Comparison of ENCODE assay signal across 8 mouse cellular contexts in genomic region chr8:124661781-124662180, GRCm38 (mm10). TPM values are rescaled to one million over a fixed set of nuclear protein-coding genes. Genes with fewer than 3 reads are reported as not detected.
A peak's percentile ranks its signal among the peaks of the same experiment; 100 is the strongest.
DNase-seq lines count a peak whose midpoint lies in the region; ATAC-seq and TF ChIP-seq lines count a peak whose summit lies in the region.

No protein-coding gene starts in this region.

- peaks cover 39% of the 10 kb centered on the region for H3K4me1 ChIP-seq in G1E (ENCODE audit: insufficient read depth, low read depth, low read length)
- peaks cover 60% of the 10 kb centered on the region for H3K4me1 ChIP-seq in heart, embryonic 10.5 days
- peaks cover 37% of the 10 kb centered on the region for H3K4me1 ChIP-seq in limb, embryonic 14.5 days (ENCODE audit: control insufficient read depth, insufficient read depth, low read length)

- H3K4me3 ChIP-seq in G1E (ENCODE audit: low read depth, low read length) = peak overlapping the region; percentile 84; the same call in 1 of the 2 replicates
- H3K4me3 ChIP-seq in heart, embryonic 10.5 days = peak overlapping the region; percentile 93
- peak overlapping the region; percentile 89 for H3K4me3 ChIP-seq in limb, embryonic 14.5 days (replicated peaks; ENCODE audit: low read length)

- peaks cover 6% of the 10 kb centered on the region; the same call in 1 of the 2 replicates for H3K27me3 ChIP-seq in G1E (ENCODE audit: insufficient read depth, low read length)
- H3K27me3 ChIP-seq in heart, embryonic 10.5 days (ENCODE audit: insufficient read depth, poor library complexity, severe bottlenecking) = no peaks in the 10 kb centered on the region
- no peaks in the 10 kb centered on the region for H3K27me3 ChIP-seq in limb, embryonic 14.5 days (ENCODE audit: control insufficient read depth, insufficient read depth, low read length)

- peak overlapping the region; percentile 89 for H3K9ac ChIP-seq in limb, embryonic 14.5 days (ENCODE audit: low read depth, low read length, severe bottlenecking)

- peak overlapping the region; percentile 77 for H3K4me2 ChIP-seq in limb, embryonic 14.5 days (replicated peaks; ENCODE audit: low read depth, low read length, severe bottlenecking)

- no peak for TF ChIP-seq POLR2A in limb, embryonic 14.5 days (IDR thresholded peaks at IDR 0.05; ENCODE audit: borderline replicate concordance, extremely low read depth, insufficient read depth, insufficient read length)

- peak overlapping the region; percentile 98 for H3K27ac ChIP-seq in heart, embryonic 10.5 days
- H3K27ac ChIP-seq in limb, embryonic 14.5 days (replicated peaks; ENCODE audit: low read depth, low read length) = peak overlapping the region; percentile 88; the same call in 1 of the 2 replicates

- TF ChIP-seq CTCF in G1E (IDR thresholded peaks at IDR 0.05; ENCODE audit: low read depth, low read length) = no peak

- 23% methylated on average over 9 of the region's 9 CpGs for WGBS in heart, embryonic 10.5 days
- WGBS in limb, embryonic 14.5 days = 33% methylated on average over 9 of the region's 9 CpGs

- DNase-seq in heart, adult 11 months = peak; percentile 92
- DNase-seq in heart, adult 8-10 months (ENCODE audit: low spot score) = no peak
- no peak for DNase-seq in G1E (ENCODE audit: low spot score)
- DNase-seq in heart, embryonic 10.5 days (ENCODE audit: low spot score) = no peak
- DNase-seq in limb, embryonic 14.5 days (ENCODE audit: low spot score) = peak; percentile 28
- DNase-seq in right cerebral cortex, postnatal 36 days (ENCODE audit: low spot score in 2 of 2) = peak; percentile 53 to 67
- no peak for DNase-seq in ovary, adult 18-20 months (ENCODE audit: low spot score)
- no peak for DNase-seq in c-Kit-positive CD71-positive TER-119-positive erythroid progenitor cells, embryonic 14.5 days (ENCODE audit: low spot score)

- H3K9me3 ChIP-seq in G1E (replicated peaks) = no peaks in the 10 kb centered on the region
- no peaks in the 10 kb centered on the region for H3K9me3 ChIP-seq in heart, embryonic 10.5 days
- no peaks in the 10 kb centered on the region for H3K9me3 ChIP-seq in limb, embryonic 14.5 days (ENCODE audit: control insufficient read depth, low read length)

- H3K36me3 ChIP-seq in G1E (replicated peaks) = peaks cover 32% of the 10 kb centered on the region
- H3K36me3 ChIP-seq in heart, embryonic 10.5 days = 0 out of 2 replicates have a peak, but pooled peaks cover 7% of the 10 kb centered on the region
- H3K36me3 ChIP-seq in limb, embryonic 14.5 days (ENCODE audit: control insufficient read depth, insufficient read depth, low read length) = peaks cover 13% of the 10 kb centered on the region

- no peak for ATAC-seq in G1E (ENCODE audit: extremely low read depth, insufficient number of reproducible peaks, low FRiP score, poor library complexity, severe bottlenecking)
- ATAC-seq in limb, embryonic 14.5 days (ENCODE audit: low FRiP score, low read depth) = no peak

RNA-seq across cellular contexts. Expression of gene 2310022B05Rik, which starts 1.4 kb away (rescaled TPM):
- total RNA-seq in heart, adult 8-10 months (2022) = 10 to 100 TPM; 42.8 to 61.1 (median 50.7) TPM
- total RNA-seq in G1E (2014; fragmentation: Nextera tagmentation) (26.9 and 27.9 TPM in 2 replicates), G1E (2017) (5.8 and 7.2 TPM in 2 replicates)
- polyA plus RNA-seq in G1E (2012) = 16.8 and 20.3 TPM in 2 replicates
- 32.6 and 34.7 TPM in 2 replicates for polyA plus RNA-seq in heart, embryonic 10.5 days (2016; fragmentation: Nextera tagmentation; extraction: Ambion mirVana)
- polyA plus RNA-seq in limb, embryonic 14.5 days (2012; rRNA removed) = 89.4 and 105 TPM in 2 replicates
- 50.7 and 53.9 TPM in 2 replicates for polyA plus RNA-seq in limb, embryonic 14.5 days (2014; fragmentation: Nextera tagmentation; extraction: Ambion mirVana)

Comparison
In these comparisons a context has a peak if more than half of its experiments do, and no peak if none do; other contexts are left out.
1. DNase-seq: peak in heart, adult 11 months (single experiment), limb, embryonic 14.5 days (single experiment) and right cerebral cortex, postnatal 36 days (2 of 2); none in heart, adult 8-10 months (single experiment), G1E (single experiment), heart, embryonic 10.5 days (single experiment), ovary, adult 18-20 months (single experiment) and c-Kit-positive CD71-positive TER-119-positive erythroid progenitor cells, embryonic 14.5 days (single experiment).
2. Peak in every context shown above with its lines, with median percentiles within 50 percentile points of each other: H3K4me3 ChIP-seq.